Mouse (Mus musculus) frontal cortex, postnatal 10 days (tissue): Measurements from ENCODE around the gene Ccdc15.
A peak's percentile ranks its signal among the peaks of the same experiment; 100 is the strongest.

Experiments used
- DNase-seq, 2 experiments: peaks; one replicate each; pipeline ENCODE4 v3.0.0; 2022; ENCODE audit warnings: low spot score in 2 of 2, mixed read lengths in 1 of 2

The Ccdc15 gene

GRCm38 (mm10) chr9:37232201-37233195 is 115.7 kb downstream of the Ccdc15 start:
- no peak for DNase-seq

GRCm38 (mm10) chr9:37230486-37231195 is 117.6 kb downstream of the Ccdc15 start:
- DNase-seq = no peak

- DNase-seq = peak; percentile 50 to 67
Observed at GRCm38 (mm10) chr9:37229880-37230325, 118.3 kb downstream of the Ccdc15 start.
